Mouse (Mus musculus) left cerebral cortex, adult 11 months (tissue): ENCODE data around the gene Grpel1.

Source experiments
- DNase-seq: peaks from one replicate; pipeline ENCODE4 v3.0.0; 2022; ENCODE audit warnings: low spot score

Gene Grpel1

DNA sequence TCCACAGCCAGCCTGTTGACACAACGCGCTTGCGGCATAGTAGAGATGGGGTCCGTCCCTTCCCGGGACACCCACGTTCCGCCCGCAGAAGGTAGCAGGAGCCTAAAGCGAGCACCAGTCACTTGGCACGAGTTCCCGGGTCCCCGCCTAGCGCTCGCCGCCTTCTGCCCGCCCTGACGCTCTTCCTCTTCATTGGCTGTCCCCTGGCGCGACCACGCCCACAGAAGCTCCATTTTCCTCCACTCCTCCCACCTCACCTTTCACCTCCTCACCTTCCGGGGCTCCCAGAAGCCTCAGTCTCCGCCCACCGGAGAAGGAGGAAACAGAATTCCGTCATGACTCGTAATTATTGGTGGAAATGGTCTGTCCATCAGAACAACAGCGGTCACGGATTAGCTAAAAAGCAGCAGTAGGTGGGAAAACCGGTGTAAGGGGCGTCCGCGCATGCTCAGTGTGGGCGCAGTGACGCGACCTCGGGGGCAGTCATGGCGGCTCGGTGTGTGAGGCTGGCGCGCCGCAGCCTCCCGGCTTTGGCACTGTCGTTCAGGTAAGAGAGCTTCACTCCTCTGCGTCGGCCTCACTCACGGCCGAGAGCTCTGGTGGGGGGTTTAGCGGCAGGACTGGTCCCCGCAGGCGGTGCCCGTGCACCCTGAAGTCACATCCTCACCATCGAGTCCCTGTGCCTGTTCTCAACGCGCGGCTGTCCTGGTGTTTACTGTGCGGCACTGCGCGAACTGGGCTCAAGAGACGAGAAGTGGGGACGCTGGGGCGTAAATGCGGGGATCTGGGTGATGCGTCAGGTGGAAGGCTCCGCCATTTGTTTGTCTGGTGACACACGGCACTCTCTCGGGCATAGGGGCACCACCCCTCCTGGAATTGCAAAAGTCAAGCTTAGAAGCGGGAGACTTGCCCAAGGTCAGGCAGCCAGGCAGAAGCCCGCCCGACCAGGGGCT is at the start of gene Grpel1:
TSS of gene Grpel1 (plus strand) at position 290 of the 953 bp plus-strand sequence.
- peak; percentile 99 for DNase-seq

GRCm38 (mm10) chr5:36419861-36420260 is 44.9 kb upstream of the Grpel1 start:
- DNase-seq: no peak

DNA sequence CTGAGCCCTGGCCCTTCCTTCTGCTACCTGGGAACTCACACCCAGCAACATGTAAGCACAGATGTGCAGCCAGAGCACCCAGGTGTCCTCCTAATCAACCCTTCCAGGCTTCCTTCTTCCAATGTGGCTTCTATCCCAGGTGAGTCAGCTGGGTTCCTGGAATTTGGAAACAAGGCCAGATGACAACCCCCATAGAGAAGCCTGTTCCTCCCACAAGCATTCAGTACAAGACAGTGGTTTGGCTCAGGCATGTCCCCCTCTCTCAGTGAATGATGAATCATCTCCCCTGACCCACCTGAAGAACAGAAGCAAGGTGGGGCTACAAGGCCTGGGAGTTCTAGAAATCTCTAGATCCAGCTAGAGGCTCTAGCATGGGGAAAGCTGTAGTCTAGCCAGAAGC is 42.1 kb upstream of the Grpel1 start:
- no peak for DNase-seq

GRCm38 (mm10) chr5:36424676-36425075 is 40.1 kb upstream of the Grpel1 start:
- no peak for DNase-seq

- DNase-seq: peak; percentile 37
Measured at GRCm38 (mm10) chr5:36426404-36426803, 38.4 kb upstream of the Grpel1 start.

DNA sequence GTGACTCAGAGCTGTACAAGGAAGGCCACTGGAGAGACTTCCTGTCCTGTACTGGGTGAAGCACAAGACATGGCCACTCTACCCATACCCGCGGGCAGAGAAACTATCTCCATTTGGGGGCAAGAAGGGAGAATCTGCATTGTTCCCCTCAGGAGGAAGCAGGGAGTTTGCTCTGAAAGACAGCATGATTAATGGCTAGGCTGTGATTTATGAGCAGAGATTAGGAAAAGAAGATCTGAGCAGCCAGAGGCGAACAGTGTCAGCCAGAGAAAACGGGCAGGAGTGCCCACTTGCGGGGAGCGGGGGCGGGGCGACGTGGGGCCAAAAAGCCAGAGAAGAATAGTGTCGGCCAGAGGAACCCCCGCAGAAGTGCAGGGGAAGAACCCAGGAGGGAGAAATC is 37.0 kb upstream of the Grpel1 start:
- no peak for DNase-seq

DNA sequence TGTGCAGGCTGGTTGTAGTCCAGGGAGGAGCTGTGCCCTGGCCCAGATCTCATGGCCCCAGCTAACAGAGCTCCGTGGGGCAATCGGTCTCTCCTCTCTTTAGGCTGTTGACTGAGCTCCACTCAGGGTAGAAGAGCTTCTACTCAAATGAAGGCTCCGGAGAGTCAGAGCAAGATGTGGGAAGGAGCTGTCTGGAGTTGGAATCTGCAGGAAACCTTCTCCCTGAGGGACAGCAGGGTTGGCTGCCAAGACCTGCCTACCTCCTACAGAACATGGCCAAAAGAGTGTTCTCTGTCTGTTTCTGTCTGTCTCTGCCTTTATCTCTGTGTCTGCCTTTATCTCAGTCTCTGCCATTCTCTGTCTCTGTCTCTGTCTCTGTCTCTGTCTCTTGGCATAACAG is 35.2 kb upstream of the Grpel1 start:
- DNase-seq: no peak

DNA sequence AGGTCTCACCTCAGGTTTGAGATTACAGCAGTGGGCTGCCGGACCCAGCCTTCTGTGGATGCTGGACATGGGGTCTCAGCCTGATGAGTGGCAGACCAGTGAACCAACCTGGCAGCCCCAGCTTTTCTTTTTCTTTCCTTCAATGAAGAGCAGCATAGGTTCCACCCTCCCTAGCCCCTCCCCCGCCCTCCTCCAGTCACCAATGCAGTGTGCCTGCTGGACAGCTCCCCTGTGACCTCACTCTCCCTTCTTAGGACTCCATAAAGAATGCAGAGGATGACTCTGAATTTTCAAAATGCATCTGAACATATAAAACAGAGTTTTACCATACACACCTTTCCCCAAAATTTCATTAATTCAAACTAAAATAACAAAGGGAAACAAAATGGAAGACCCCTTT is 33.1 kb upstream of the Grpel1 start:
- no peak for DNase-seq

GRCm38 (mm10) chr5:36434398-36434967 is 30.3 kb upstream of the Grpel1 start:
- no peak for DNase-seq

DNA sequence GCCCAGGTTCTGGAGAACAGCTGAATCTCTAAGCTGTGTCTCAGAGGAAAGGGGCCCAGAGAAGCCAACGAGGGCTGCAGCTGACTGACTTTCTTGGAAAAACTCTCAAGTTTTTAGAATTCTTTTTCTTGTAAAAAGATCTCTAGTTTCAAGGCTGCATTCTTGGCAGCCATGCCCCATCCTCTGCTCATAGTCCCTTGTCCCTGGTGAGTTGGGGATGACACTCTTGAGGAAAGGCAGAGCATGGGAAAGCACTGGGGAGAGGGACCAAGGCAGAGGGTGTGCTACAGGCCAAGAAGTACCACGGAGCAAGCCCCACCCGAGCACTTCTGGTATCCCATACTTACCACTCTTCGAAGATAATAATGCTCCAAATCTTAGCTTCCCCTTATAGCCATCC is 27.9 kb upstream of the Grpel1 start:
- DNase-seq: no peak

DNA sequence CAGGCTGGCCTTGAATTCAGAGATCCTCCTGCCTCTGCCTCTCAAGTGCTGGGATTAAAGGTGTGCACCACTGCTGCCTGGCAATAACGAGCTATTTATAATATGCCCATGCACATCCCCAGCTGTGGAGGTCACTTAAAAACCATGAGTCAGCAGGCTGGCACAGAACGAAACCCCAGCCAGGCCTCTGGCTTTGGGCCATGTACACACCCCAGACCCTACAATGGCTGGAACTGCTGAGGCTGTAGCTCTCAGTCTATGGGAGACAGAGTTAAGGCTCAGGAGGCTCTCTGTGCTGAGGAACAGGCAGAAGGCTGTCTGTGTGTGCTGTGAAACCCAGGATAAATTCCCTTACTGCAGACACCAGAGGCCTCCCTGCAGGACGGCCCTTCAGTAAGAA is 24.1 kb upstream of the Grpel1 start:
- DNase-seq: no peak

- no peak for DNase-seq
Measured at GRCm38 (mm10) chr5:36444611-36445010, 20.2 kb upstream of the Grpel1 start.

DNA sequence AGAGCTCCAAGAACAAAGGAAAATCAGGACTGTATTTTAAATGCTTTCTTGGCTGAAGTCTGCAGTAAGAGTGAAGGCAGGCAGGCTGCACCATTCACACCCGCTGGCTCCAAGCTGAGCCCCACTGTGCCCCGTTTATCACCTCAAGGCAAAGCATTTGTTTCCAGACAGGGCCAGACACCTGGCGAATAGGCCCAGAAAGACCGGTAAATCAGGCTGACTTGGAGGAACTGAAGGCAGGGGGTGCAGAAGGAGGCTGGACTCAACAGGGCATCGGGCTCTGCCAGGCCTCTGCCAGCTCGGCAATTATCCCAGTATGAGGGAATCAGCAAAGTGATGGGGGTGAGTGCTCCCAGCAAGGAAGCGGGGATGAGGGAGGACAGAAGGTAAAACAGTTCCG is 19.8 kb upstream of the Grpel1 start:
- no peak for DNase-seq

DNA sequence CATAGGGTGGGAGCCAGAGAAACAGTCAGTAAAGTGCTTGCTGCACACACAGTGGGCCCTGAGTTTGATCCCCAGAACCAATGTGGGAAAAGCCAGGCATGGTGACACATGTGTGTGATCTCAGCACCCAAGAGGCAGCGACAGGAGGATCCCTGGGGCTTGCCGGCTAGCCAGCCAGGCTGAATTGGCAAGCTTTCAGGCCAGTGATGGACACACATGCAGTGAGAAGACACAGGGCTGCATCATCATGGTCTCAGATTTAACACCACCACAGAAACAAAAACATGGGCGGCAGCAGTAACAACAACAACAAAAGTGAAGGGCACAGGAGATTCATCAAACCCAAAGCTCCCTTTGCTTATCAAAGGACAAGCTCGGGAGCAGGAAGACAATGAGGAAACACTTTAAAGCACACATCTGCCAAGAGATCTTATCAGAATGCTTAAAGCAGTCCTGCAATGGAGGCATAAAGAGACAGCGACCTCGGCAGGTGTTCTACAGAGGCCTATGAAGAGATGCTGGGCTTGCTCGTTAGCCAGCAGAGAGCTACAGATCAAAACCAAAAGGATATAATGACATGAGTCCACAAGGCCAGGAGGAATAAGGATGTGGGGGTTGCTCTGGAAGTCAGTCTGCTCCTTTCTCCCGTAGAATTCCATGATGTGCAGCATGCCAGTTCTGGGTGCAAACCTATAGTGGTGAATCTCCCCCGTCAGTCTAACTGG is 18.5 kb upstream of the Grpel1 start:
- no peak for DNase-seq

DNA sequence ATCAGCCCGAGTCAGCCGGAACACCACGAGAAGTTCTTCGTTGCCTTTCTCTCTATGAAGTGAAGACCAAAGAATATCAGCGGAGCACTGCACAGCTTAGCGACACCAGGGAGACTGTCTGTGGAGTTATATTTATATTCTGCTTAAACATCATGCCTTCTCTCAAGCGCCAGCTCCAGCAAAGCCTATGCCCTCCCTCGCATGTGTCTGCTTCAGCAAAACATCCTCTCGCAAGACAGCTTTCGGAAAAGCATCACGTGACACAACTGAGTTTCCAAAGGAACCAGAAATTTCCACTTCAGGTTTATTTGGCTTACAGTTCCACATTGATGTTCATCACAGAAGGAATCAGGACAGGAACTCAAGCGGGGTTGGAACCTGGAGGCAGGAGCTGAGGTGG is 16.9 kb upstream of the Grpel1 start:
- no peak for DNase-seq

DNA sequence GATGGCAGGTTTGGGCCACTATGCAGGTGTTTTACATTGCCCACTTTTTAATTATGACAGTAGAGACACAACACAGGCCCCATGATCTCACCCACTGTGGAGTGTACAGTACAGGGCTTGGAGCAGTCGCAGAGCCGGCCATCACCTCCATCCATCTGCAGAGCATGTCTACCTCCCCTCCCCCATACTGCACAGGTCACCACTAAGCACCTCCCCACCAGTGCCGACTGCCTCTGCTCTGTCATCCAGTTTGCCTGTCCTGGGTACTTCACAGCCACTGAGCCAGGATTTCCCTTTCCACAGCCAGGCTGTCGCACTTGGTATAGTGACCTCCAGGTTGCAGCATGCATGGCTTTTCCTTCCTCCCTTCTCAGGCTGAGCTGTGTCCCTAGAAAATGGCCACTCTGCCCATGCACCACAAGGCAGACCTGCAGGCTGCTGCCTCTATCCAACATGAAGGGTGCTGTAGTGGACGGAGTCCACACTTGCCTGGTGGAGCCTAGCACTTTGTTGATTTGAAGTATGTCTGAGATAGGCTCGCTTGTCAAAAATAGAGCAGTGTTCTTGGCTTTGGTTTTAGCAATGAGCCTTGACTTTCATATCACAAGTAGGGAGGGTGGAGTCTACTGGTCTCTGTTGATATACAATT is 15.0 kb upstream of the Grpel1 start:
- no peak for DNase-seq

- no peak for DNase-seq
Measured at GRCm38 (mm10) chr5:36451119-36451518, 13.7 kb upstream of the Grpel1 start.

- DNase-seq: no peak
Measured at GRCm38 (mm10) chr5:36451872-36452389, 12.9 kb upstream of the Grpel1 start.

- no peak for DNase-seq
Measured at GRCm38 (mm10) chr5:36452821-36453220, 12.0 kb upstream of the Grpel1 start.

GRCm38 (mm10) chr5:36457706-36458105 is 7.1 kb upstream of the Grpel1 start:
- DNase-seq: no peak

DNA sequence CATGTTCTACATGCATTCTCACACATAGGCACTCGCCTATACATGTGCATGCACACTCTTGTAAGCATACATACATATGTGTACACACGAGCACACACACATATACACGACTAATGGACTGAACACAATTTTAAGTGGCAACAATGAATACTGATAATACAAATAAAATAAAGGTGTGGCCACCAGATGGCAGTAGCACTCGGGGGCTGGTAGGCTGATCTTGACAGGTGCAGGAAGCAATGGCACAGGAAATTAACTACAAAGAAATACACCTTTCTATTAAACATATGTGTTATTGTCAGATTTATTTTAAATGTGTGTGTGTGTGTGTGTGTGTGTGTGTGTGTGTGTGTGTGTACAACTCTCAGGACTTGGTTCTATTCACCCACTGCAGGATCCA is 5.9 kb upstream of the Grpel1 start:
- no peak for DNase-seq

GRCm38 (mm10) chr5:36460712-36461111 is 4.1 kb upstream of the Grpel1 start:
- DNase-seq: no peak
